Mouse (Mus musculus): ENCODE measurements around the gene Cpn1. TPM values are rescaled to one million over a fixed set of nuclear protein-coding genes. Genes with fewer than 3 reads are reported as not detected.

The Cpn1 gene
- polyA plus RNA-seq, 1 experiment from 2014 or later, result 0.24 TPM

GRCm38 (mm10) chr19:43917763-43918162, 68.6 kb downstream of the Cpn1 start:
- no peak overlapping the region for H3K27ac ChIP-seq (replicated peaks)
- ATAC-seq (ENCODE audit: low FRiP score, low read depth), result no peak
- H3K9me3 ChIP-seq, result no peaks in the 10 kb centered on the region
- peaks cover 5% of the 10 kb centered on the region; the same call in 1 of the 2 replicates for H3K4me1 ChIP-seq
- no peak overlapping the region for H3K4me3 ChIP-seq
- peaks cover 11% of the 10 kb centered on the region; the same call in 1 of the 2 replicates for H3K27me3 ChIP-seq
- WGBS, result 88% methylated on average over 6 of the region's 6 CpGs
- H3K36me3 ChIP-seq, result no peaks in the 10 kb centered on the region
- no peak overlapping the region for H3K4me2 ChIP-seq (replicated peaks)
- no peak overlapping the region for H3K9ac ChIP-seq (replicated peaks)

GRCm38 (mm10) chr19:43917406-43917691, 69.0 kb downstream of the Cpn1 start:
- Histone ChIP-seq H3K4me2 (replicated peaks) (no peak overlapping the region), H3K27me3 (peaks cover 11% of the 10 kb centered on the region; the same call in 1 of the 2 replicates), H3K27ac (replicated peaks) (no peak overlapping the region), H3K4me1 (peaks cover 5% of the 10 kb centered on the region; the same call in 1 of the 2 replicates), H3K9ac (replicated peaks) (no peak overlapping the region), H3K4me3 (no peak overlapping the region), H3K9me3 (no peaks in the 10 kb centered on the region), H3K36me3 (no peaks in the 10 kb centered on the region)
- no peak for ATAC-seq (ENCODE audit: low FRiP score, low read depth)
- WGBS, result 83% methylated on average over 2 of the region's 2 CpGs

GRCm38 (mm10) chr19:43916586-43917405, 69.6 kb downstream of the Cpn1 start:
- WGBS, result 72% methylated on average over 21 of the region's 21 CpGs
- Histone ChIP-seq H3K4me3 (no peak overlapping the region), H3K36me3 (no peaks in the 10 kb centered on the region), H3K27me3 (peaks cover 11% of the 10 kb centered on the region; the same call in 1 of the 2 replicates), H3K9ac (replicated peaks) (no peak overlapping the region), H3K4me1 (peaks cover 5% of the 10 kb centered on the region; the same call in 1 of the 2 replicates), H3K9me3 (no peaks in the 10 kb centered on the region), H3K4me2 (replicated peaks) (no peak overlapping the region), H3K27ac (replicated peaks) (no peak overlapping the region)
- no peak for ATAC-seq (ENCODE audit: low FRiP score, low read depth)

- Histone ChIP-seq H3K27ac (replicated peaks) (no peak overlapping the region), H3K36me3 (no peaks in the 10 kb centered on the region), H3K9me3 (no peaks in the 10 kb centered on the region)
Measured at GRCm38 (mm10) chr19:43915431-43915830, 70.9 kb downstream of the Cpn1 start.

GRCm38 (mm10) chr19:43914986-43915385, 71.4 kb downstream of the Cpn1 start:
- Histone ChIP-seq H3K4me1 (no peaks in the 10 kb centered on the region), H3K9ac (replicated peaks) (no peak overlapping the region), H3K36me3 (no peaks in the 10 kb centered on the region), H3K27ac (replicated peaks) (no peak overlapping the region), H3K4me3 (no peak overlapping the region), H3K27me3 (no peaks in the 10 kb centered on the region), H3K4me2 (replicated peaks) (no peak overlapping the region), H3K9me3 (no peaks in the 10 kb centered on the region)
- ATAC-seq (ENCODE audit: low FRiP score, low read depth), result no peak
- 91% methylated on average over 9 of the region's 9 CpGs for WGBS

More at GRCm38 (mm10) chr19:43915431-43915830, 70.9 kb downstream of the Cpn1 start:
- Histone ChIP-seq H3K27me3 (0 out of 2 replicates have a peak, but pooled peaks cover 2% of the 10 kb centered on the region), H3K4me1 (peaks cover 2% of the 10 kb centered on the region; the same call in 1 of the 2 replicates), H3K9ac (replicated peaks) (no peak overlapping the region), H3K4me3 (no peak overlapping the region), H3K4me2 (replicated peaks) (no peak overlapping the region)
- ATAC-seq (ENCODE audit: low FRiP score, low read depth), result no peak
- 72% methylated on average over 9 of the region's 9 CpGs for WGBS

GRCm38 (mm10) chr19:43912775-43913486, 73.4 kb downstream of the Cpn1 start:
- 89% methylated on average over 4 of the region's 4 CpGs for WGBS
- Histone ChIP-seq H3K27ac (replicated peaks) (no peak overlapping the region), H3K9ac (replicated peaks) (no peak overlapping the region), H3K4me2 (replicated peaks) (no peak overlapping the region), H3K9me3 (no peaks in the 10 kb centered on the region), H3K4me3 (no peak overlapping the region), H3K36me3 (no peaks in the 10 kb centered on the region), H3K4me1 (no peaks in the 10 kb centered on the region), H3K27me3 (no peaks in the 10 kb centered on the region)
- ATAC-seq (ENCODE audit: low FRiP score, low read depth), result no peak

GRCm38 (mm10) chr19:43906492-43906891, 79.9 kb downstream of the Cpn1 start:
- 94% methylated on average over 7 of the region's 7 CpGs for WGBS
- Histone ChIP-seq H3K4me2 (replicated peaks) (no peak overlapping the region), H3K4me1 (peaks cover 4% of the 10 kb centered on the region; the same call in 1 of the 2 replicates), H3K27me3 (no peaks in the 10 kb centered on the region), H3K36me3 (0 out of 2 replicates have a peak, but pooled peaks cover 3% of the 10 kb centered on the region), H3K9ac (replicated peaks) (no peak overlapping the region), H3K4me3 (no peak overlapping the region), H3K27ac (replicated peaks) (no peak overlapping the region), H3K9me3 (no peaks in the 10 kb centered on the region)
- no peak for ATAC-seq (ENCODE audit: low FRiP score, low read depth)

Other genes starting within 250 kb of the Cpn1 start
- 10.6 and 11.2 TPM in 2 replicates for gene Cutc, start 233.6 kb downstream of the Cpn1 start, polyA plus RNA-seq (2016; fragmentation: Nextera tagmentation; extraction: Ambion mirVana)
- 12.8 and 13.6 TPM in 2 replicates for gene Cox15, start 233.6 kb downstream of the Cpn1 start, polyA plus RNA-seq (2016; fragmentation: Nextera tagmentation; extraction: Ambion mirVana)
- gene Abcc2, start 204.4 kb downstream of the Cpn1 start, polyA plus RNA-seq (2016; fragmentation: Nextera tagmentation; extraction: Ambion mirVana), result not detected in 2 replicates
- 16.6 and 17.1 TPM in 2 replicates for gene Dnmbp, start 46.4 kb downstream of the Cpn1 start, polyA plus RNA-seq (2016; fragmentation: Nextera tagmentation; extraction: Ambion mirVana)
- not detected in 2 replicates for gene Cyp2c23, start 42.7 kb upstream of the Cpn1 start, polyA plus RNA-seq (2016; fragmentation: Nextera tagmentation; extraction: Ambion mirVana)
- 22.0 and 23.6 TPM in 2 replicates for gene Erlin1, start 83.2 kb upstream of the Cpn1 start, polyA plus RNA-seq (2016; fragmentation: Nextera tagmentation; extraction: Ambion mirVana)
- gene Chuk, start 120.9 kb upstream of the Cpn1 start, polyA plus RNA-seq (2016; fragmentation: Nextera tagmentation; extraction: Ambion mirVana), result 65.8 and 66.9 TPM in 2 replicates
- gene Cwf19l1, start 149.3 kb upstream of the Cpn1 start, polyA plus RNA-seq (2016; fragmentation: Nextera tagmentation; extraction: Ambion mirVana), result 40.1 and 41.7 TPM in 2 replicates
- gene Bloc1s2, start 159.9 kb upstream of the Cpn1 start, polyA plus RNA-seq (2016; fragmentation: Nextera tagmentation; extraction: Ambion mirVana), result 116 and 120 TPM in 2 replicates
- 0.15 and 0.22 TPM in 2 replicates for gene Pkd2l1, start 205.9 kb upstream of the Cpn1 start, polyA plus RNA-seq (2016; fragmentation: Nextera tagmentation; extraction: Ambion mirVana)
- 0.62 and 1.4 TPM in 2 replicates for gene Scd3, start 216.7 kb upstream of the Cpn1 start, polyA plus RNA-seq (2016; fragmentation: Nextera tagmentation; extraction: Ambion mirVana)

Measured in midbrain, embryonic 12.5 days (tissue).